Mouse (Mus musculus) heart, postnatal 0 days (tissue): ENCODE data around the gene Map1lc3a. TPM values are rescaled to one million over a fixed set of nuclear protein-coding genes. Genes with fewer than 3 reads are reported as not detected.
A peak's percentile ranks its signal among the peaks of the same experiment; 100 is the strongest.

Experiments
- ATAC-seq: fragments of 200-750 bp; cut with Nextera tagmentation; 2 replicates; pipeline ENCODE4 v1.8.0; 2017; ENCODE audit warnings: low read depth, moderate number of reproducible peaks, moderate library complexity; ENCODE audit not compliant: insufficient read depth
- DNase-seq: peaks from one replicate; pipeline ENCODE4 v3.0.0-alpha.2; 2016; ENCODE audit warnings: low spot score
- H3K27ac ChIP-seq: fragments of 300-500 bp; sonication (generic); 2 replicates; pipeline ENCODE4 v1.5.1; 2014; ENCODE audit warnings: low read depth, mild to moderate bottlenecking
- H3K27me3 ChIP-seq: fragments of 300-500 bp; sonication (generic); 2 replicates; pipeline ENCODE4 v1.6.1; 2014; ENCODE audit warnings: low read length, mixed read lengths; ENCODE audit not compliant: control insufficient read depth, insufficient read depth
- H3K36me3 ChIP-seq: fragments of 300-500 bp; sonication (generic); replicated peaks from 2 replicates; pipeline ENCODE4 v1.6.1; 2014; ENCODE audit warnings: low read length, mixed read lengths; ENCODE audit not compliant: control insufficient read depth, insufficient read depth
- H3K4me1 ChIP-seq: fragments of 300-500 bp; sonication (generic); 2 replicates; pipeline ENCODE4 v1.6.1; 2014; ENCODE audit warnings: antibody characterized with exemption; ENCODE audit not compliant: control insufficient read depth, insufficient read depth
- H3K4me2 ChIP-seq: fragments of 300-500 bp; sonication (generic); 2 replicates; pipeline ENCODE4 v1.6.1; 2014; ENCODE audit warnings: low read depth, mild to moderate bottlenecking, low read length, moderate library complexity
- H3K4me3 ChIP-seq: fragments of 300-500 bp; sonication (generic); 2 replicates; pipeline ENCODE4 v1.5.1; 2014; ENCODE audit warnings: low read depth, low read length
- H3K9ac ChIP-seq: fragments of 300-500 bp; sonication (generic); replicated peaks from 2 replicates; pipeline ENCODE4 v1.6.1; 2014; ENCODE audit warnings: low read depth, low read length, mixed read lengths
- H3K9me3 ChIP-seq: fragments of 300-500 bp; sonication (generic); replicated peaks from 2 replicates; pipeline ENCODE4 v1.6.1; 2016; ENCODE audit warnings: low read length; ENCODE audit not compliant: control insufficient read depth
- CTCF ChIP-seq: IDR thresholded peaks from 2 replicates; pipeline ENCODE4 v1.5.1; 2016; ENCODE audit warnings: antibody characterized with exemption, control low read depth, low read depth
- EP300 ChIP-seq: IDR thresholded peaks from 2 replicates; pipeline ENCODE4 v1.6.1; 2016; ENCODE audit warnings: antibody characterized with exemption, low read depth
- WGBS: fragments of 180-500 bp; shearing (Covaris S2); extraction: QIAGEN DNeasy Blood & Tissue Kit; methylation state at CpG from one replicate; pipeline ENCODE4 v1.1.7; 2014; 5-methylcytosine and 5-hydroxymethylcytosine counted together
- polyA plus RNA-seq: library from polyadenylated mRNA; unstranded; fragments of >200 nt; fragmentation: Nextera tagmentation; extraction: Ambion mirVana; gene quantifications from 2 replicates; pipeline ENCODE4 v1.2.1, GENCODE M21; 2015
- total RNA-seq: library from RNA; depleted of rRNA; stranded (reverse); fragments of >200 nt; gene quantifications from 2 replicates; pipeline ENCODE4 v1.2.3, GENCODE M21; 2014; ENCODE audit warnings: low replicate concordance

Map1lc3a gene
- total and polyA plus RNA-seq, 2 experiments from 2014 or later, result 815 to 946 TPM

DNA sequence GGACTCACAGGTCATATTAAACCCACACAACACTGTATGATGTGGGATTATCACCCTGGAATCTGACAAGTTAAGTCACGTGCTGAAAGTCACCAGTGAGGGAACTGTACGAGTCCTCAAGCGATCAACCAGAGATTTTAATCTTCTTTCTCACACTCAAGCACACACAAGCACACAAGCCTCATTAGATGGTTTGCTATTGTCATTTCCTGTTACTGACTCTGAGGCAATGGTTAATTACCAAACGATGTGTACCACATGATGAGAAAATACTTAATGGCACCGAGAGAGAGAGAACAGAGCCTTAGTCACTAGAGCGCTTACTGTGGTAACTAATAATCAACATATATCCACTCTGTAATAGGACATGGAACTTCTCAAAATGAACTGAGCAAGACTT lies 9.6 kb downstream of the Map1lc3a start:
- no peak overlapping the region for H3K4me3 ChIP-seq

DNA sequence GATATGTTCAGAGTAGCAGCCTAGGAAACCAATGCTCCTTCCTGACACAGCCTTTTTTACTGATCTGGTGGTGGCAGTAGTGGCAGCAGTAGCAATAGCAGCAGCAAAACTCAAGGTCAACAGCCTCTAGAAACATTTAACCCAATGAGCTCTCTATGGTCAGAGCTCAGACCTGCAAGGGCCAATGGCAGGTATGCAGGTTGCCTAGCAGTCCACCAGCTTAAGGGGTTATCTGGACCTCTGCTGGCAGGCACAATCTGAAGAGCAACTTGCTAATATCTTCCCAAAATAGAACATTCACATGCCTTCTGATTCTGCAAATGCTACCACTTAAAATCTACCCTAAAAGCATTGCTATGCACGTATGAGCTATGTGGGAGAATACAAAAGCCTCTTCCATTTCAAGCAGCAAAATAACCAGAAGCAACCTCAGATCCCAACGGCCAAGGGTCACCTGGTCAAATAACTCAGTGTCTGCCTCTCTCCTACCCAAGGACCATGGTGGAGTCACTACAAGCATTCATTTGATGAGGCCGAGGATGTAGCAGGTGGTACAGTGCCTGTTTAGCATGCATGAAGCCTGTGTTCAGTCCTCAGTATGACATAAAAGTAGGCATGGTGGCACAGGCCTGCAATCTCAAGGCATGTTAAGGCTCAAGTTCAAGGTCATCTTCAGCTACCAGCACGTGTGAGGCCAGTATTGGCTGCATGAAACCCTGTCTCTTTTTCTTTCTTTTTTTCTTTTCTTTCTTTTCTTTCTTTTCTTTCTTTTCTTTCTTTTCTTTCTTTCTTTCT lies 11.6 kb downstream of the Map1lc3a start:
- Histone ChIP-seq H3K4me3 (no peak overlapping the region), H3K9ac (no peak overlapping the region), H3K9me3 (no peaks in the 10 kb centered on the region), H3K4me1 (peaks cover 30% of the 10 kb centered on the region), H3K36me3 (peaks cover 10% of the 10 kb centered on the region; the same call in 1 of the 2 replicates), H3K27ac (peak overlapping the region; percentile 91), H3K4me2 (no peak overlapping the region), H3K27me3 (no peaks in the 10 kb centered on the region)
- WGBS, result 37% methylated on average over 4 of the region's 4 CpGs
- peak; percentile 91 for ATAC-seq
- DNase-seq, result peak; percentile 88
- TF ChIP-seq EP300, result peak; percentile 96
- peak; percentile 18; the same call in 1 of the 2 replicates for TF ChIP-seq CTCF

More for the DNA sequence above, 9.6 kb downstream of the Map1lc3a start:
- no peak overlapping the region for H3K9ac ChIP-seq
- WGBS, result 90% methylated on average over 6 of the region's 6 CpGs
- no peak for TF ChIP-seq EP300
- no peak for TF ChIP-seq CTCF
- peak overlapping the region; percentile 85 for H3K27ac ChIP-seq
- H3K9me3 ChIP-seq, result no peaks in the 10 kb centered on the region
- DNase-seq, result no peak
- H3K27me3 ChIP-seq, result no peaks in the 10 kb centered on the region
- no peak overlapping the region for H3K4me2 ChIP-seq
- peaks cover 3% of the 10 kb centered on the region; the same call in 1 of the 2 replicates for H3K36me3 ChIP-seq
- H3K4me1 ChIP-seq, result peaks cover 30% of the 10 kb centered on the region
- ATAC-seq, result no peak

DNA sequence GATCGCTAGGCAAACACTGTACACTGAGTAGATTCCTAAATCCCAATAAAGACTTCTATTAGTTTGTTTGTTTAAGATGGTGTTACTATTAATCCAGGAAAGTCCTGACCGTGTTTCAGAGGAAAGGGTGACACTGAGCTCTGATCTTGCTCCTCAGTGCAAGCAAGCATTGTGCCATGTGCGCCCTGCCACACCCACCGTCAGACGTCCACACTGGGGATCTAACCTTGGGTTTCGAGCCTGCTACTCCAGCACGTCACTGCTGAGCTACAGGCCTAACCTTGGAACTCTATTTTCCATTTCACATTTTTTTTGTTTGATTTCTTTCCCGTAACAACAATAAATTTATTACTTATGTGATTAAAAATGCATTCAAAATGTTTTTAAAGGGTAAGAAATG lies 14.0 kb downstream of the Map1lc3a start:
- ATAC-seq, result no peak
- DNase-seq, result no peak

DNA sequence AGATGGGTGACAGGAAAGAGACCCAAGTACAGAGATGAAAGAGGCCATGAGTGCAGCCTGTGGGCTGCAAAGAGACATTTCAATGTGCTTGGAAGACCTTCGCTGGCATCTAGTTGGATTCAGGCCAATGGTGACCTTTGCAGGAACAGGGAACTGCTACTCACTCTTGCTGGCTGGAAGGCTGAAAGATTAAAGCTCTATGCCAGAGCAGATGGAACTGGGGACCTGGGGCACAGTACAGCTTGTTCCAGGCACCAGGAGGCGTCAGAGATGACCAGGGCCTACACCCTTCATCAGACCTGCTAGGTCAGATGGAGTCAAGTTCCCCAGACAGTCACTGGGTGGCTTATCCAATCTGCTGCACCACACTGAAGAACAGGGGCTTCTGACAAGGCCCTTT lies 17.3 kb downstream of the Map1lc3a start:
- no peaks in the 10 kb centered on the region for H3K4me1 ChIP-seq
- no peaks in the 10 kb centered on the region for H3K9me3 ChIP-seq
- peak overlapping the region; percentile 81 for H3K27ac ChIP-seq
- H3K9ac ChIP-seq, result no peak overlapping the region; the same call in 1 of the 2 replicates
- WGBS, result 45% methylated on average over 2 of the region's 2 CpGs
- peak; percentile 82 for TF ChIP-seq EP300
- TF ChIP-seq CTCF, result peak; percentile 41
- H3K4me2 ChIP-seq, result no peak overlapping the region
- no peak overlapping the region for H3K4me3 ChIP-seq
- peak; percentile 94 for ATAC-seq
- DNase-seq, result peak; percentile 86
- H3K36me3 ChIP-seq, result peaks cover 43% of the 10 kb centered on the region
- H3K27me3 ChIP-seq, result no peaks in the 10 kb centered on the region

More for the DNA sequence above, 14.0 kb downstream of the Map1lc3a start:
- 90% methylated on average over 8 of the region's 8 CpGs for WGBS
- Histone ChIP-seq H3K9ac (no peak overlapping the region), H3K27ac (no peak overlapping the region), H3K4me3 (no peak overlapping the region), H3K4me2 (no peak overlapping the region), H3K27me3 (no peaks in the 10 kb centered on the region), H3K36me3 (peaks cover 14% of the 10 kb centered on the region; the same call in 1 of the 2 replicates), H3K4me1 (peaks cover 7% of the 10 kb centered on the region), H3K9me3 (no peaks in the 10 kb centered on the region)
- TF ChIP-seq CTCF (no peak), EP300 (no peak)

DNA sequence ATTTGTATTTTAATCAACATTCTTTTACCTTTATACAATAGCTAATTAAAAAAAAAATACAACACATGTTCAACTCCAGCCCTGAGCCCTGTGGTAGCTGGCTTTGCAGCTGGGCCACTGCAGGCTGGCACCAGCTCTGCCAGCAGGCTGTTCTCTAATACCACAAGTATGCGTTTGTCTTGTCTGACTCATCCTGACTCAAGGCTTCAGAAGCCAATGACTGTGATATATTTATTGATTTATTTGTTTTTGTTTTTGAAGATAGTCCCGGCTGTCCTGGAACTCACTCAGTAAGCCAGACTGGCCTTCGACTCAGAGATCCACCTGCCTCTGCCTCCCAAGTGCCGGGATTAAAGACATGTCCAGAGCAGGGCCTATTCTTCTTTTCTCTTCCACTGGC lies 17.8 kb downstream of the Map1lc3a start:
- DNase-seq, result no peak
- Histone ChIP-seq H3K9me3 (no peaks in the 10 kb centered on the region), H3K4me1 (no peaks in the 10 kb centered on the region), H3K4me2 (no peak overlapping the region), H3K27me3 (no peaks in the 10 kb centered on the region), H3K4me3 (no peak overlapping the region), H3K9ac (no peak overlapping the region), H3K27ac (peak overlapping the region; percentile 81), H3K36me3 (peaks cover 49% of the 10 kb centered on the region)
- no peak for ATAC-seq
- TF ChIP-seq EP300 (no peak), CTCF (no peak)
- WGBS, result 88% methylated on average over 4 of the region's 4 CpGs

DNA sequence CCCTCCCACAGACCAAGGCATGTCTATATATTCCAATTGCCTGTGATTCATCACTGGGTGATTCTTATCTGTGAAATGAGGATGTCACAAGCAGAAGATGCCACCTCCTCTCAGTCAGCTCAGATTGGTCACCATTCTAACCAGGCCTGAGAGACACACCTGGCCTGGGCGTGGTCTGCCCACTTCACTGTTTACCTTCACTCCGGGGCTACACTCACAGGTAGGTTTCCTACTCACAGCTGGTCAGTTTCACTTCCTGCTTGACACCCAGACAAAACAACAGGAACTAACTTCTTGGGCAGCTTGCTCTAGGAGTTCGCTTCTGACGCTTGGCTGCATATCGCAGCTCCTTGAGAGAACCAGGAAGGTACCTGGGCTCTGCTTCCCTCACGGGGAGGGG lies 19.4 kb downstream of the Map1lc3a start:
- no peak overlapping the region for H3K4me2 ChIP-seq
- H3K36me3 ChIP-seq, result peaks cover 51% of the 10 kb centered on the region

More for the DNA sequence above, 19.4 kb downstream of the Map1lc3a start:
- H3K4me3 ChIP-seq, result no peak overlapping the region
- H3K4me1 ChIP-seq, result no peaks in the 10 kb centered on the region
- no peaks in the 10 kb centered on the region for H3K27me3 ChIP-seq
- TF ChIP-seq CTCF (no peak), EP300 (no peak)
- no peaks in the 10 kb centered on the region for H3K9me3 ChIP-seq
- no peak overlapping the region for H3K27ac ChIP-seq
- no peak overlapping the region for H3K9ac ChIP-seq
- no peak for DNase-seq
- no peak for ATAC-seq
- 93% methylated on average over 6 of the region's 6 CpGs for WGBS
